Mouse (Mus musculus) gastrocnemius, postnatal 25 days (tissue): ENCODE data around the gene Hnrnpk. TPM values are rescaled to one million over a fixed set of nuclear protein-coding genes. Genes with fewer than 3 reads are reported as not detected.
"Not testable (repeated sequence)": the region's sequence is repeated elsewhere in the genome, so short reads cannot be mapped to it uniquely, and the experiment has no call there.

Experiments
- DNase-seq: peaks from one replicate; pipeline ENCODE4 v3.0.0; 2022
- long read RNA-seq, 2 experiments: library from polyadenylated mRNA; stranded (forward); transcript quantifications; one replicate each; pipeline ENCODE4 v2.0.0; 2021
- total RNA-seq, 2 experiments: library from RNA; stranded (reverse); gene quantifications; 1 replicate in 1 of 2; 2 replicates in 1 of 2; pipeline ENCODE4 v1.2.3; 2021

Gene Hnrnpk
- total RNA-seq, result 100 to 1,000 TPM; 237 to 240 TPM
- long read RNA-seq, experiment 1, partial matches to known transcripts, result 4 of 173 reads
- long read RNA-seq, experiment 1, other reads (novel, unspliced or antisense), result 167 of 173 reads
- long read RNA-seq, experiment 2, partial matches to known transcripts, result 2 of 255 reads
- long read RNA-seq, experiment 2, other reads (novel, unspliced or antisense), result 253 of 255 reads

DNA sequence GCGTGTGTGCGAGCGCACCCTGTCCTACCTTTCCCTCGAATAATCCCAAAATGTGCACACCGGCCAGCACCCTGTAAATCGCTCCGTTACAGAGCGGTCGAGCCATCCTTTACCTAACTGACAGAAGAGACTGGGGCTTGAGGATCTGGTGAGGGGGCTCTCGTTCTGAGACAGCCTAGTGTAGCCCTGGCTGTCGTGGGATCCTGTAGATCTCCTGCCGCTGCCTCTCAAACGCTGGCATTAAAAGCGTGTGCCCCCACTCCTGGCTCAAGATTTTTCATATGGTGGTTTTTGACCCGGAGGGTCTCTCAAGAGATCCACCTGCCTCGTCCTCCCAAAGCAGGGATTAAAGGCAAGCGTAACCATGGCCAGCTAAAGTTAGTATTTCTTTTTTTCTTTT, at the start of gene Hnrnpk:
TSS of gene Hnrnpk (minus strand) at position 101 of the 400 bp plus-strand sequence.
- not testable (repeated sequence) for DNase-seq

DNA sequence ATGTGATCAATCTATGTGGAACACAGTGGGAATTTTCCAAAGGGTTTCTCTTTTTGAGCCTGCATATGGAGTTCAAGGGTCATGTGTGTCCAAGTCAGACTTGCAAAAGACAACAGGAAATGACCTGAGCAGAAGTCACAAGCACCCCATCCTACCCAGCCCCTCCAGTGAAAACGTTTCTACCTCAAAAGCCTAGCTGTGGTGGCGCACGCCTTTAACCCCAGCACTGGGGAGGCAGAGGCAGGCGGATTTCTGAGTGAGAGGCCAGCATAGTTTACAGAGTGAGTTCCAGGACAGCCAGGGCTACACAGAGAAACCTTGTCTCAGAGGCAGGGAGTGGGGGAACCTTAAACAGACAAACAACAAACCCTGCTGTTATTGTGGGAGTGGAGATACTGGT, 49.1 kb upstream of the Hnrnpk start:
- DNase-seq, result no peak

DNA sequence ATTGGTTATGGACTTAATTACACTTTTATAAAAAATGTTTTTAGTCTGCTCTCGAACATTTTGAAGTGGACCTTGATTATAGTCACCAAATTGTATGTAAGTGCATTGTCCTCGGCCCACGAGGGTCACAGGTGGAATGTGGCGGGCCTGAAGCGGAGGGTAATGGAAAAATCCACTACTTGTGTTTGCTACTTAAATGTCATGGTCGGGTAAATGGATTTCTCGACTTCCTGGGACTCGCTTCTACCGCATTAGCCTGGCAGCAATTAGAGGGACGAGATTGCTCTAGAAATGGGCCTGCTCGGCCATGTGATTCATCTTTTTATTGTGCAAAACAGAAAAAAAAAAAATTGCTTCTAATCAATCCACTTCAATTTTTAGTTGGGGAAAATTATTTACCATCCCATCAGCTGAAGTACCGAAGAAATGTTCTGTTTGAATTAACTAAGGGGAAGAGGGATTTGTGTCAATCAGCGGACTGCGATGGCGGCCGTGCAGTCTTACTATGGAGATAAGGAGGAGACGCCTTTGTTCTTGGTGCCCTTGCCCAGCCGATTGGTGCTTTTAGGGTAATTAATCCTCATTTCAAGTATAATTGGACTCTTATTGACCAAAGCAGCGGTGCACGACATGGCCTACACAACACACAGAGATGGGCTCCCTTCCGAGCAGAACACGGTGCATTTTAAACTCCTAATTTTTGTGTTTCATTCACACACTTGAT, 47.5 kb upstream of the Hnrnpk start:
- DNase-seq, result no peak

DNA sequence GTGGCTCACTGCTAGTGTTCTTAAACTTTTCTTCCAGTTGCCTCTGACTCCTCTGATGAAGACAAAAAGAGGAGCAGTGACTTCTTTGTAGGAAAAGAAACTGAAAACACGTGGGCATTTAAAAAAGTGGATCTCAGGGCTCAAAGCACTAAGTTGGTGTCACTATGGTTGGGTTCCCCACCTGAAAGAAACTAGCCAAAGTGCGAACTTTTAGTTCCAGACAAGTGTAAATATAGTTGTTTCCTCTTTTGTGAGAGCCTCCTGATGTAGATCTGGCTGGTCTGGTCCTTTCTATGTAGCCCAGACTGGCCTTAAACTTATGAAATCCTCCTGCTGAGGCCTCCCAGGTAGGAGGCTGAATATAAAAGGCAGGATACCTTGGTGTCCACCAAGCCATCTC, 43.4 kb upstream of the Hnrnpk start:
- no peak for DNase-seq

DNA sequence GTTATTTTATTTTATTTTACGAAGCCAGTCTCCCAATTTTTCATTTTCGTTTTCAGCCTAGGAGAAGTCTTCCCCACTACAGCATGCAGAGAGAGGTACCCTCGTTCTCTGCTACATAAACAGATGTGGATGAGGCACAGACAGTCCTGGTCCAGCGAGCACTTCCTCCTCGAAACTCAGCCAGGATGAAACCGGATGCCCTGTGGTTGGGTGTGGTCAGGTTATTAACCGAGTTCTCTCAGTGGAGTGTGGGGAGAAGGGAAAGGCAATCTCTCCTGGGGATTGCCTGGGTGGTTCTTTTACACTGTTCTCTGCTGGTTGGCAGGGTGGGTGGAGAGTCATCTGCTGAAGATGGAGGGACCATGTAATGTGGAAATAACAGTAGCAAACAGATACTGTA, 40.6 kb upstream of the Hnrnpk start:
- DNase-seq, result no peak

DNA sequence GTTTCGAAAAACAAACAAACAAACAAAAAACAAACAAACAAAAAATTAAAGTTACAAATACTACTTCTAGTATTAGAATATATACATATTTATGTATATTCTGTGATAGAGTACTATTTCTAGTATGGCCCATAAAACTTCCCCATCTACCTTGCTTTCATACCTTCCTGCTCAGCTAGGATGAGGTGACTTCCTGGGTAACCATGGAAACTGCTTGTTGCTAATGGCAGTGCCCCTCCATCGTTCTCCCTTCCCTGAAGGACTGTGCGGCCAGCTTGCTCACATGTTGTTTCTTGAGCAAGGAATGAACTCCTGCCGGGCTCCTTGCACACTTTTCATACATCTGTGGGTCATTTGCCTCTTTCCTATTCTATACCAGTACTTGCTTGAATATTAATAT, 40.2 kb upstream of the Hnrnpk start:
- no peak for DNase-seq

DNA sequence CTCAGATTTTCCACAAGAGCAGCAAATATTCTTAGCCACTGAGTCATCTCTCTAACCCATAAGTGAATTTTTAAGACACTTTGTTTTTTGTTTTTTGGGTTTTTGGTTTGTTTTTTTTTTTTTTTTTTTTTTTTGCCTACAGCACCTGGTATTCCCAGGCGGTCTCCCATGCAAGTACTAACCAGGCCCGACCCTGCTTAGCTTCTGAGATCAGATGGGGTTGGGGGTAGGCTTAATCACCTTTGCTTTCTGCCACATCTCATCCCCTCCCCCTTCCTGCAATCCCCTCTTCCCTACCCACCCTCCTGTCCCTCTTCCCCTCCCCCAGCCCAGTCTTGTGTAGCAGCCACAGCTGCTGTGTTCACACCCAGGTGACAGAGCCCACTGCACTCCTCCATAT, 36.6 kb upstream of the Hnrnpk start:
- DNase-seq, result no peak

DNA sequence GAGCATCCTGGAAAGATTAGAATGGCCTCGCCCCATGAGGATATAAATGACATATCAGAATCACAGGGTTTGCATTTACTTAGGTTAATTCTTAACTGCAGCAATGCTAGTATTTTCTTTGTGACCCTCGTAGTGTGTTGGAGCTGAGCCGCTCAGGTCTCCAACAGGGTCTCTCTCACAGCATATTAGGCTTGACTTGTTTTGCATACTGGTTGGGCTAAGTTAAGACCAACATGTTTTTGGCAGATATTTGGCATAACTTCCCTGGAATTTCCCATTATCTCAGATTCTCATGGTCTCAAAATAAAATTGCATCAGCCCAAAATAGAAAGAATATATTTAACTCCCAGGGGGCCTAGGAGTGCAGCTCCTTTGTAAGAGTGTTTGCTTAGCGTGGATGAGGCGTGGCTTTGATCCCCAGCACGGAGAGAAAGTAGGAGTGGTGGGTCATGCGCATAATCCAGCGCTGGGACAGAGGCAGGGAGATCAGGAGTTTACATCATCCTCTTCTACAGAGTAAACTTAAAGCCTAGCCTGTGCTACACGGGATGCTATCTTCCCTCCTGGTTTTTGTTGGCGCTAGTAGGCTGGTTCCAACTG, 20.0 kb upstream of the Hnrnpk start:
- DNase-seq, result no peak

DNA sequence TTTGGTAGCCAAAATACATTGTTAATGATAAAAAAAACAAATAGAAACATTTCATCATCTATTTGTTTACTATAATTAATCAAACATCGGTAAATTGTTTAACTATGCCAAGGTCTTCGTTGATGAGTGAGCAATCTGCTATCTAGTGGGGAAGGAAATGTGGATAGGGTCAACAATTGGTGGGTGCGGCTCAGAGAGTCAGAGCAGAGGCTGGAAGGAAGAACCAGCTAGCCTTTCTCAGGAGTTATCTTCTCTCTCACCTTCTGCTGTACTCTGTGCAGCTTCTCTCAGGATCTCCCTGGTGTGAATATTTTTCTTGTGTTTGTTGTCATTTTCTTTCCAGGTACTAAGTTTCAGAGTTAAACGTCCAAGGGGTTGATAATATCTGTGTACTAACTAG, 19.1 kb upstream of the Hnrnpk start:
- DNase-seq, result no peak

DNA sequence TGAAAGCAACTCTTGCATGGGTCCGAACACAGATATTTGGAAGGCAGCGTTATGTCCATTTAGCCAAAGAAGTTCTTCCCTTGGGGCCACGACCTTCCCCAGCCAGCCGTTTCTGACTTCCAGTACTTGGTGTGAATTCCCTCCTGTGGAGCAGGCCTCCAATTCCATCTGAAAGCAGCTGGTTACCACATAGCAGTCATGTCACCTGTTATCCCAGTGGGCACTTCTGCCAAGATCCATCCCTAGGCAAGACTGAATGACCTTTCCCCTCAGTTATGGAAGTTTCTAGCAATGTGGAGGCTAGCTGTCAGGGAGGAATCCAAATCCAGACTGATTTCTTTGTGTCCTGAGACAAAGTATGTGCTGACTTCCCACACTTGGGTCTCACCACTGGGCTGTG, 17.9 kb upstream of the Hnrnpk start:
- DNase-seq, result no peak

DNA sequence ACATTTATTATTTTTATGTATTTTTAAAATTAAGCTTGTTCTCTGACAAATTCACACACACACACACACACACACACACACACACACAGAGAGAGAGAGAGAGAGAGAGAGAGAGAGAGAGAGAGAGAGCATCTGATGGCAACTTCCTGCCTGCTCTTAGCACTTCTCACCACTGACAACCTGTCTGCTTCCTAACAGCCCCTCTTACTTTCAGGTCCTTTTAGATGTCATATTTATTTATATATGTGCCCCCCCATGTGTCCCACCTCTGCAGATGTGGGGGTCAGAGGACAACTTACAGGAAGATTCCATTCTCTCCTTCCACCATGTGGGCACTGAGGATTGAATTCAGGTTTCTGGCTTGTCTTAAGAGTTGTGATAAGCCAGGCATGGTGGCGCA, 16.1 kb upstream of the Hnrnpk start:
- DNase-seq, result no peak

DNA sequence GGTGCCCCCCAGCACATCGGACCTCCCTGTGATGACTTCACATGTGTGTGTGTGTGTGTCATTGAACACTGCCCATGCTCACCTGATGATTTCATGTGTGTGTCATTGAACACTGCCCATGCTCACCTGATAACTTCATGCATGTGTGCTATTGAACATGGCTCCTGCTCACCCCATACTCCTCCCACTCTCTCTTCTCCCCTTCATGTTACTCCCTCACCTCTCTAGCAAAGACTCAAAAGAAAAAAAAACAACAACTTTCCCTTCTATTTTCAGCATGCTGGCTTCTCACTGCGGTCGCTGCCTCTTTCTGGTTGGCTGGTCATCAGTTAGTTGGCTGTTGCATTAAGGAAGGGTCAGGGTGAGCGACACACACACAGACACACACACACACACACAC, 15.5 kb upstream of the Hnrnpk start:
- no peak for DNase-seq

DNA sequence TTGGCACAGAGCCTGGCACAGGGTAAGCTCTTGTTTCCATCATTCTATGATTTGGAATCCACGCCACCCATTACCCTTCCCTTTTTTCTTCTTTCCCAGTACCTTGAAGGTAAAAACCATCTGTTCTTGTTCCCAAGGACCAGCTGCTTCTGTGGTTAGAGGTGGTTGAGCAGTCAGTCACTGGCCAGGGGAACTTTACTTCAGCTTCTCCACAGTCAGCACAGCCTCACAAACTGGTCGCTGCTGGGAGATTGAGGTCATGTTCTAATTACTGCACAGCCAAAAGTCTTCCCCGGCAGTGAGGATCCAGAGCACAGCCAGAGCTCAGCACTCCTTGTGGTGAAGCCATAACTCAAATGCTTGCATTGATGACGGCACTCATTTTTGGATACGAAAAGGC, 12.7 kb upstream of the Hnrnpk start:
- DNase-seq, result peak; percentile 25

DNA sequence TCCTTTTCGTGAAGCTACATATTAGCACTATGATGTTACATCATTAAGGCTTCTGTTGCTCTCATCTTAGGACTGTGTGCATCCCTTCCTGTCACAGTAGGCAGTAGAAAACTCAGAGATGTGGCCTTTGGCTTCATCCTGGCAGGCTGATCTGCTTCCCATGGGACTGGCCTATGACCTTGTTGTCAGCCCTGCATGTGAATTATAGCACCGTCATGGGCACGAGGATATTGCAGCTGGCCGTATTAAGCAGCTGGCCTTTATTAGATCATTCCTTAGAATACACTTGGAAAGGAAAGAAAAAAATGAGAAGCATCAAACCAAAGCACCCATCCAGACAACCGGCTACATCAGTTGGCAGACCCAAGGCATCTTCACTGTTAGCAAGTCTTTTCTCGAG, 12.2 kb upstream of the Hnrnpk start:
- no peak for DNase-seq

DNA sequence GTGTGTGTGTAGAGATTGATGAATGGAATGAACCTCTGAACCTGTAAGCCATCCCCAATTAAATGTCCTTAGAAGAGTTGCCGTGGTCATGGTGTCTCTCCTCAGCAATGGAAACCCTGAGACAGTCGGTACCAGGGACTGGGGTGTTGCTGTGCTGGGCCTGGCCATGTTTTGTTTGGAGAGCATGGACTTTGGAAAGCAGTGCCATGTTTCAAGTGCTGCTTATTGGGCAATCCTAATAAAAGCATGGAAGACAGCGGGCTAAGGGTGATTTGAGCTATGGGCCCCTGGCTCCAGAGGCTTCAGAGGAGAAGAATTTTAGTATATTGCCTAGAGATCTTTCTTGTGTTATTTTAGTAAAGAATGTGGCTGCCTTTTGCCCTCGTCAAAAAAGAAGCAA, 7.9 kb upstream of the Hnrnpk start:
- DNase-seq, result no peak

DNA sequence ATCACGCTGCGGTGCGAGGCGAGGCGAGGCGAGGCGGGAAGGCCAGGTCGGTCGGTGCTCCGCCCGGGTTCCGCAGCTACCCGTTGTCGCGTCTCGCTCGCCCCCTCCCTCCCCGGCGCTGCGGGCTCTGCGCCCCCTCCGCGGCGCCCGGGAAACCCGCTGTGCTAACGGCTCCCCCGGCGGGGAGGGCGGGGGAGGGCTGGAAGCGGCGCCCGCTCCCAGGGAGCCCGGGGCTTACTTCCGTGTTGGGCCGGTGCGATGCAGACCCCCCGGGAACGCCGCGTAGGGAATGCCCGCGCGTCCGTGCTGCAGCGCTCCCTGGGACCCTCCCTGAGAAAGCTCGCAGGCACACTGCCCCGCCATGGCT, 416 bp downstream of the Hnrnpk start:
- DNase-seq, result no peak

DNA sequence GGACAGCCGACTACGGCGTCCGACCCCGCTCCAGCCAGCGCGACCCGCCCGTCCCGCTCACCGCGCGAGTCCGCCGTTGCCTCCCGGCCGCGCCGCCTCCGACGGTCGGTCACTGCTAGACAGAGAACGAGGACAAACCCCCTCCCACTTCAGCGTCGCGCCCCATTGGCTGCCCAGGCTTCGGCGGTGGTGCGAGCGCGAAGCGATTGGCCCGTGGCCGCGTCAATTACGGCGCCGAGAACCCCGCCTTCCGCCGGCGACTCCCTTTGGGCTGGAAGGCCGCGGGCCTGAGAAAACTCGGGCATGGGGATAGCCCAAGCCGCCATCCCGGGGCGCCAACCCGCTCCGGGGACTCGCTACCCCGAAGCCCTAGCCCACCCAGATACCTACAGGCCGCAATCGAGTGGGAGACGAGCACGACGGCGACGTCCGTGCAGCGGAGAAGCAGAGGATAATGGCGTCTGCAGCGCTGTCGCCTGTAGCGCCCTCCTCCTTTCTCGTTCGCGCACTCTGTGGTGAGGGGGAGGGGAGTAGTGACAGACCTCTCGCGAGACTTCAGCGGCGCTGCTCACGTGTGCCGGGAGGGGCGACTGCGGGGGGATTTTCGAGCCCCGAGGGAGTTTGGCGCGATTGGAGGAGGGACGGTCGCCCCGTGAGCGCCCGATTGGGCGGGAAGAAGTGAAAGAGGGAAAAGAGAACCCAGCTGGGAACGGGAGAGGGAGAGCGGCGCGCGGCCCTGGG, 970 bp downstream of the Hnrnpk start, which contains the start of gene Rmi1:
TSS of gene Rmi1 (plus strand) at position 246 of the 741 bp plus-strand sequence.
- peak; percentile 98 for DNase-seq

DNA sequence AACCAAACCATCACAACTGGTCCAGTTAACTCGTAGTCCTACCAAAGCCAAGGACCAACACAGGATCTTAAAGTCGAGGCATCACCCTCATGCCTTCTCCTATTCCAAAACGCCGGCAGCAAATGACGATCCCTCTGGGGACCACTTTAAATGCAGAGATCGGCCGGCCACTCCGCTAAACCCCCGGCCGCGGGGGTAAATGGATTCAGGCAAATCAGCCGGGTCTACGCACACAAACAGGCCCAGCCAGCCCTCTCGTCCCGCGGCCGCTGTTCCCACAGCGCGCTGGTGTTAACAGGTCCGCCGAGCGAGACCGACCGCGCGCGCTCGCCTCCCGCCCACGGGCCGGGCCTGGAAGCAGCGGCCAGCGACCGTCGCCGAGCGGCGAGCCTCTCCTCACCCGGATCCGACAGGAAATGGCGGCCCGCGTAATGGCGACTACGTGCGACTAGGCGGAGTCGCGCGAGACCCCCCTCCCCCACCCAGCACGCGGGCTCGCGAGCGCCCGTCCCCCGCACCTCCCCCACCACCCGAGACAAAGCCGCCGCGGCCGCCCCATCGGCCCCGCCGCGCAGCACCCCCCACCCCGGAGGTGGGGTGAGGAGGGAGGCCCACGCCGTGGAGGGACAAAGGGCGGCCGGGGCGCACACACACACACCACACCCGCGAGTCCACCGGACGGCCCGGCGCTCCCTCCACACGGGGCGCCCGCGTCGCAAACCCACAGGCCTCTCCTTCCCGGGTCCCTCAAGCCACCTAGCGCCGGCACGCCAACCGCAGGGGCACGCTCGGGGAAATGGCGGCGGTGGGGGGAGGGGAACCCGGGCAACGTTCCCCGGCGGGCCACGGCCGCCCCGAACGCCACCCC, 1.8 kb downstream of the Hnrnpk start:
- peak; percentile 74 for DNase-seq

DNA sequence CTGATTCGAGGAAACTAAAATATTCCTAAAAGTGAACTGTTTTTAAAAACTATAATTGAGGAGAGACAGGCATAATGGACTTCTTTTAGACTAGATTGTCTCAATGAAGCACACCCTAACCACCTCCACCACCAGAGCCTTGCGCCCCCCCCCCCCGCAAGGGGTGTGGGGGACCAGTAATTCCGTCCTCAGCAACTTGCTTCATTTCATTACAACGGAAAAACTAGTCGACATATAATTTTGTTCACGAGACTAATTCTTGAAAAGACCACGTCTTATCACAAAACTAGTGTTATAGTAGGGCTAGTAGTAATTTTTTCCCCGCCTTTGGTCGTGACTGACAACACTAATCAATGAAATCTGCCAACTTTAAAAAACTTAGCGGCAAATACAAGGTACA, 2.6 kb downstream of the Hnrnpk start:
- DNase-seq, result no peak

DNA sequence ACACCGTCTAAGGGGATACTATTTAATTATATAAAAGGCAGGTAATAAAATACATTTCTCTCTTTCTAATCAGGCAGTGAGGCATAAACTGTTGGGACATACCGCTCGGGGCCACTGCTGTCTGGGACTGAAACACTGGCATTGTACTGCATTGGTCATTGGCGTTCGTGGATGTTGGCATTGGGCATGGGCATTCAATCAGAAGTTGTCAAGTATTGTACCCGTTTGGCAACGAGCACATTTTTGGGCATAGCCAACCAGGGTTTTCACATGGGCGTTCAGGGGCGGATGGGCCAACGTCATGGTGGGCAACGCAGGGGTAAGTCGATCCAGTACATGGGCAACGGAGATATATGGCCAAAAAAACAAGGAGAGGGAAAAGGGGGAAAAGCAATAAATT, 5.5 kb downstream of the Hnrnpk start:
- no peak for DNase-seq

DNA sequence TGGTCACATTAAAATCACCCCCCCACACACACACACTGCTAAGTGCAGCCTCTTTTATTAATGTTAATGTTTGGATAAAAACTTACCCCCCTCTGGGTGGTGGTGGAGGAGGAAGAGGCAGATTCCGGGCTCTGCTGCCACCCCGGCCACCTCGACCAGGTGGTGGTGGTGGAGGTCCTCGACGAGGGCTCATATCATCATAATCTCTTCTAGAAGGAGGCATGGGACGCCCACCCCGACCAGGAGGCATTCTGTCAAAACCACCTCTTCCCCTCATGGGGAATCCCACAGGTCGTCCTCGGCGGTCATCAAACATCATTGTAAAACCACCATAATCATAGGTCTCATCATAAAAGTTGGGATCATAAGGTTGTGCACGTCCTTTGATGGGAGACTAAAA, 8.8 kb downstream of the Hnrnpk start:
- DNase-seq, result not testable (repeated sequence)

DNA sequence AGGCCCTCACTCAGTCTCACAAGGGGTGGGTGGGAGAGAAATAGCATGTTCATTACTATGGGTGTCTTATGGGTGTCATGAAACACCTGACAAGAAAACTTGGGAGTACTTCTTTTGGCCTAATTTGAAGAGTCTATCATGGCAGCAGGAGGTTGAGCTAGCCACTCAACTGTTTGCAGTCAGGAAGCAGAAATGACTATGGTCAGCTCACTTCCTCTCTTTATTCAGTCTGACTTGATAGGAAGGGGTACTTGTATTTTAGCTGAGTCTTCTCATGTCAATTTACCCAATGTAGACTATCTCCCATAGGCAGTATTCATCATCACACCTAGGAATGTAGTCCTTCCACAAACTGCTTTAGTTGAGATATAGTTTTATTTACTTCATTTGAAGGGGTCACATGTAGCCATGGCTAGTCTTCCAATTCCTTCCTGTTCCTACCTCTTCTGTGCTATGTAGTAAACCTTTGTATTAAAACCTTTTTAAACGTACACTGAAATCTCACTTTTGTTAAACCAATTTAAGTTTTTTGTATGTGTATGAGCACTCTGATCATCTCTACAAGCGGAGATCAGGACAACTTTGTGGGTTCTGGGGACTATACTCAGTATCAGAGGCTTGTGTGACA, 13.7 kb downstream of the Hnrnpk start:
- DNase-seq, result no peak
